Comparison of ENCODE assay signal across 9 mouse cellular contexts in genomic region chr19:42612654-42613053, GRCm38 (mm10). TPM values are rescaled to one million over a fixed set of nuclear protein-coding genes. Genes with fewer than 3 reads are reported as not detected.
DNase-seq lines count a peak whose midpoint lies in the region; TF ChIP-seq lines count a peak whose summit lies in the region.
"Had no signal": no experiment of that assay in that cellular context is flagged by ENCODE, and none has a peak within 500 bp of the region (broad histone marks: within the 10 kb centered on the region; RNA-seq: fewer than 3 reads in every experiment).

Gene Loxl4, minus strand, starts transcription at chr19:42612813.

- DNase-seq in ovary, adult 18-20 months (ENCODE audit: low spot score), result peak; percentile 54
- no peak for DNase-seq in ovary, postnatal 10 days (ENCODE audit: low spot score)
- DNase-seq in embryo, embryonic 11 days, result peak; percentile 50
- peak; percentile 71 for DNase-seq in heart, adult 8-10 months (ENCODE audit: low spot score)
- DNase-seq in kidney, adult 18-20 months, result peak; percentile 78
- peak; percentile 47 for DNase-seq in lung, adult 2 months
- peak; percentile 74 for DNase-seq in ovary, postnatal 36 days (ENCODE audit: low spot score)
- DNase-seq in right cerebral cortex, postnatal 10 days (ENCODE audit: low spot score in 2 of 2), result no peak

- TF ChIP-seq POLR2A in lung, adult 2 months (IDR thresholded peaks at IDR 0.05; ENCODE audit: borderline replicate concordance, extremely low read depth, low read depth, low read length), result no peak

- H3K4me1 ChIP-seq in lung, adult 2 months (ENCODE audit: control insufficient read depth, insufficient read depth, low read length), result no peaks in the 10 kb centered on the region

- peak within 1 kb of the TSS; percentile 49 for H3K4me3 ChIP-seq in lung, adult 2 months (replicated peaks; ENCODE audit: extremely low read depth, low read depth, low read length)

- no peak for TF ChIP-seq CTCF in lung, adult 2 months (IDR thresholded peaks at IDR 0.05; ENCODE audit: insufficient read depth, low read length)

- 1% methylated on average over 37 of the region's 37 CpGs for WGBS in lung, adult 2 months

RNA-seq across cellular contexts. Expression of gene Loxl4, which starts in this region (rescaled TPM):
- 1 to 10 TPM in 1 of 4 experiments, under 1 TPM in 3; 0.60 to 1.1 (median 0.81) TPM for total RNA-seq in heart, adult 8-10 months (2022)
- polyA plus RNA-seq in lung, adult 2 months (2012; rRNA removed), result 1.8 and 2.5 TPM in 2 replicates
- polyA plus RNA-seq: macrophage had no signal

Comparison
In these comparisons a context has a peak if more than half of its experiments do, and no peak if none do; other contexts are left out.
1. DNase-seq: peak in ovary, adult 18-20 months (single experiment), embryo, embryonic 11 days (single experiment), heart, adult 8-10 months (single experiment), kidney, adult 18-20 months (single experiment), lung, adult 2 months (single experiment) and ovary, postnatal 36 days (single experiment); none in ovary, postnatal 10 days (single experiment) and right cerebral cortex, postnatal 10 days (0 of 2).